Mouse (Mus musculus) heart, postnatal 4 days (tissue): Measurements from ENCODE around the gene 4930404N11Rik. TPM values are rescaled to one million over a fixed set of nuclear protein-coding genes. Genes with fewer than 3 reads are reported as not detected.

Source experiments
- DNase-seq: peaks from one replicate; pipeline ENCODE4 v3.0.0; 2021
- total RNA-seq, 2 experiments: library from RNA; stranded (reverse); gene quantifications; 2 replicates each; pipeline ENCODE4 v1.2.3; 2021

Gene 4930404N11Rik
- total RNA-seq, 2 experiments from 2014 or later, result 0.63 to 2.0 TPM

DNA sequence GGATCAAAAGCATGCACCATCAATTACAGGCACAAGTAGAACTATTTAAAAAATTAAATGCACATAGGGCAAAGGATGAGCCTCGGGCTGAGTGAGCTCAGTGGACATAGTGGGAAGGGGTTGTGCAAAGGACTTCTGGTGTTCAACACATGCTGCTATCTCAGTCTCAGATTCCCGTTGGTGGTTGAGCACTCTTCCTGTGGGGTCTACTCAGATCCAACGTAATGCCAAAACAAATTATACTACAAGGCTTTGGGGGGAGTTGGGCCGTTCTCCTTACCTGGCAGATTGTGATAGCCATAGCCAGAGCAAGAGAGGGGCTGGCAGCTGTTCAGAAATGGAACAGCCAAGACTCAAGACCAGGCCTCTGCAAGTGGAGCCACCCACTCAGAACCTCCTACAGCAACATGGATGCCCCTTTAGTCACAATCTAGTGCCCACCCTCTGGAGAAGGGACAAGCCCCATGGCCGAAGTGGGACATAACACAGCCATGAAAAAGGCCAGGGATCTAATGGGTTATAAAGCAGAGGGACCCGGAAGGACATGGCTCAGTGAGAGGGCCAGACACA, 14.3 kb upstream of the 4930404N11Rik start:
- no peak for DNase-seq

DNA sequence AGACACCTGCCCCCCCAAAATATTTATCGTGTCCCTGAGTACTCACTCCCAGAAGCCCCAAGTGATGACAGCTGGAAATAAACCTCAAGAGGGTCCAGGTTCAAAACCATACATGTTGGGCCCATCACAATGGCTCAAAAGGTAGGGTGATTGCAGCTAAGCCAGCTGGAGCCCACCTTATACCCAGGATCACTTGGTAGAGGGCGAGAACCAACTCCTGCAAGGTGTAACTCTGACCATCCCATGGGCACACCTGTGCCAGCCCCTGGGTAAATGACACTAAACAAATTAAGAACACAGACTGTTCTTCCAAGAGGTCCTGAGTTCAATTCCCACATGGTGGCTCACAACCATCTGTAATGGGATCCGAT, 13.6 kb upstream of the 4930404N11Rik start:
- no peak for DNase-seq

DNA sequence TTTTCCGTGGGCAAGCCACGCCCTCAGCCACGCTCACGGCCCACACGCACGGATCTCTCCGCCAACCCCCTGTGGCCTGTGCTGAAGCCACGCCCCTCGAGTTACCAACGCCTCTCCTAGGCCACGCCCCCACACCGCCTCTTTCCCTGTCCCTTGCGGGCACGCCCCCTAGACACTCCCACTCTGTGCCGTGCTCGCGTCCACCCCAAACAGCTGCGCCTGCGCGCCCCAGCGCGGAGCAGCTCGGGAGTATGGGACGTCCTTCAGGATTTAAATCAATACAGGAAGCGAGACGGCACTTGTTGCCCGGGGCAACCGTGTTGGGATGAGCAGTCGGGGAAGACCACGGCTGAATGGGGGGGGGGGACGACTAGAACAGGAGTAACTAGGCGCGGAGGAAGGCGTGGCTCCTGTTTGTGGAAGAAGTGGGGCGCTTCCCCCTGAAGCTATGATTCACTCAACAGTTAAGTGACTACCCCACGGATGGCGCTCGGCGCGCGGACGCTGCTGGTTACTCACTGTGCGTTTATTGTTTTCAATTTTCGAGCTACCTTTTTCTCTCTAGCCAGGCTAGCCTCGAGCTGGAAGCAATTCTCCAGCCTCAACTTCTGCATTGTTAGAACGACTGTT, 13.1 kb upstream of the 4930404N11Rik start:
- peak; percentile 100 for DNase-seq

DNA sequence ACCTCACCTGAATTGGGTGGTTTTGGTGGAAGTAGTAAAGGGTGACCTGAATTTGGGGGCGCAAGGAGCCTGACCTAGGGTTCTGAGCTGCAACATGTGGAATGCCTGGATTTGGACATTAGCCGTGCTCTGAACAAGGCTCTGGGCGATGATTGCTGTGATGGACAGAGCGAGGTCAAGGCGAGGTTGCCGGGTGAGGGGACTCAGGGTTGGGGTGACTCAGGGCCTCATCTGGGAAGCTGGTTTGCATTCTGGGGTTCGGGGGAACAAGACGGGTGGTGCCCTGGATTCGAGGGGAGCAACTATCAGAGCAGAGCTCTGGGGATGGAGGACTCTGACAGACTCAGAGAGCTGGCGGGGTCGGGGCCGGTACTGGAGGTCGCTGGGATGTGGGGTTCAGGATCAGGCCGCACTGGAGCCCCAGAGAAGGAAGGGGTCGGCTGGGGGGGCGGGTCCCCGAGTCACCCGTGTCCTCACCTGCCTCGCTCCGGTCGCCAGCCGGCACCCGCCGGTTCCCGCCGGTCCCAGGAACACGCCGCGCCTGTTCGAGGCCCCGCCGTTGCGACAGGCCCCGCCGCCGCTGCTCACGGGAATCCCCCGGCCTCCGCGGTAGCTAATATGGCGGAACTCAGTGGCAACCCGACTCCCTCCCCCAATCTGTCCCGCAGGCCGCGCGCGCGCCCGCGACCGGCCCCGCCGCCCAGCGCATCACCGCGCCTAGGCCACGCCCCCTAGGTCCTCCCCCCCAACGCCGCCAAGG, 12.4 kb upstream of the 4930404N11Rik start, which contains the start of gene Fzr1:
Gene Fzr1 (minus strand): TSS at position 724 of the 760 bp plus-strand sequence.
- DNase-seq, result no peak

DNA sequence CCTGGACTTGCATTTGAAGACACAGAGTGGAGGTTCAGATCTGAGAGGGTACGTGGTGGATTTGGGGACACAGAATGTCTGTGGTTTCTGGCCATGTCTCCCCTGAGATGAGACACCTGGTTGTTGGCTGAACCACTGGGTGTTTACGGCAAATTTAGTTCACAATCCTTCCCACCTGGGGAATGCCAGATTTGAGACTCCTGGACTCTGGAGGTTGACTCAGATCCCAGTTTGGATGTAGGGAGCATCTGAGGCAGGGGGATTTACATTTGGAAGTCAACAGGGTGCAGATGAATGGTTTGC, 11.7 kb upstream of the 4930404N11Rik start:
- no peak for DNase-seq

DNA sequence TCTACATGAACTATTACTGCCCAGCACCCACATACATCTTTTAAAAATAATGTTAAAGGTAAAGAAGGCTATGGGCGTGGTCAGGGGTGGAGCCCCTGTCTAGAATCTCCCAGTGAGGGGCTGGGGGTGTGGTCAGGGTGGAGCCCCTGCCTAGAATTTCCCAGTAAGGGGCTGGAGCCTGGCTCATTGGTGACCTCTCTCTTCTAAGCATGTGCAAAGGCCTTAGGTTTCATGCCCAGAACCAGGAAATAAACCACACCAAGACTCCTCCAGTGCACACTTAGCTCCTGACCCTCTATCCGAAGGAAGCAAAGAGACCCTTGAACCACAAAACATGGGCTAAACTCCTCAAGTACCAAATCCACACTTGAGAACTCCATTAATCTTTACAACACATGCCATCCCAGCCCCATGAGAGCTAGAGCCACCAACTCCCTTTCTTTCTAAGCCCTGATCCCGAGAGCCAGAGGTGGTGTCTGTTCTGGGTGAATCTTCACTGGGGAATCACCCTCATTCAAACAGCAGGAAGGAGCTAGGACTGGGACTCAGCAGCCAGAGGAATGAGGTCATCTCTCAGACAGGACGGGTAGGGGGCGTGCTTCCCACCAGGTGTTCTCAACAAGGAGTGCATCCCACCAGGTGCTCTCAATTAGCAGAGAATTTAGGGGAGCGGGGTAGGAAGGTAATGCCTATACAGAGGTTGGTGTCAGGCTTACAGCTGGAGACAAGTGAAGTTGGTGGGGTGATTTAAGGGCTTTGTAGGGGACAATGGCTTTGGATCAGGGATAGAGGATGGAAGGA, 11.1 kb upstream of the 4930404N11Rik start:
- no peak for DNase-seq

DNA sequence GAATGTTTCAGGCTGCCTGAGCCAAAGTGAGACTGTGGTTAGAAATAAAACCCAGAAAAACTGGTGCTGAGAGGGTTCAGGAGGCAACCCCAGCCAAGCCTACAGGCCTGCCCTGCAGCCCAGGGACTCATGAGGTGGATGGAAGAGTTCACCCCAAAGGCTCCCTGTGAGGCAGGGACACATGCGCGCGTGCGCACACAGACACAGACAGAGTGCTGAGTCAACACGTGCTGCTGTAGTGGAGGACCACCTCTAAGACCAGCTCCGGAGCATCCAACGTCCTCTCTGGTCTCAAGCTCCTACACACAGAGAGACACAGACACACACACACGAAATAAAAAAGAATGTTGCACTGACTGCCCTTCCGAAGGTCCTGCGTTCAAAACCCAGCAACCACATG, 9.7 kb upstream of the 4930404N11Rik start:
- no peak for DNase-seq

DNA sequence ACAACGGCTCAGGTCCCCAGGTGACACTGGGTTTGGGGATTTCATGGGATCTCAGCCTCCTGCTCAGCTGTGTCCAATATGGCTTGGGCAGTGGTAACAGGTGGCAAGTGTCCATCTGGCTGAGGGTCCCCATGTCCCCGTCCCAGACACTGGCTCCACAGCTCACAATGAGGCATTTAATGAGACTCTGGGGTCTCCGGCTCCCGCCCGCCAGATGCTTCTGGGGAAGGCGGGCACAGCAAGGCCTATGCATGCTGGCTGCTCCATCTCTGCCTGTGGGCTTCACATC, 1.5 kb upstream of the 4930404N11Rik start:
- no peak for DNase-seq

DNA sequence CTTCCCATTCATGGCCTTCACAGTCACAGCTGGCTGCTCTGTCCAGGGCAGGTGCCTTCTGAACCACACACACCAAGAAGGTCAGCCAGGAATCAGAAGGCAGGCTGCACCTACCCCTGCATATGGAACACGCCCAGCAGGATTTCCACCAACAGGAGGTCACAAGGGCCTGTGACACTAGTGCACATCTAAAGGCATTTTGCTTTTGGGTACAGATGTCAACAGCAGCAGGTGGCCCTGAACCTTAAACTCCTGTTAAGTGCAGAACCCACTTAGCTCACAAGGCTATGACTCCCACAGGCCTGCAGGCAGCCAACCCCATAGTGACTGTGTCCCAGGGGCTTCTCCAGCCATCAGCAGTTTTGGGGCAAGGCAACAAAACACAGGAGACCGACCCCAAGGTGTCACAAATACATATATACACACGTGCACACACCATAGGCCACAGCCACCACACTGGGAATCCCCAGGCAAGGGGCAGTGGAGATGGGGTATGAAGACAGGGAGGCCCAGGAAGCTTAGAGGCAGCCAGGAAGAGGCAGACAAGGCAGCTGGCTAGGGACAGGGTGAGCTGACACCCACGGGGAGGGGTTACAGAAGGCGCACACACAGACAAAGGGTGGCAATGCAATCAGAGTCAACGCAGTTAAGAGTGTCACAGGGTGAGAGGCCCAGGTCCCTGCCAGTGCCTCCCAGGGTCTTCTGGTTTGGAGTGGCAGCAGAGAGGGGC, 1.0 kb upstream of the 4930404N11Rik start:
- no peak for DNase-seq

DNA sequence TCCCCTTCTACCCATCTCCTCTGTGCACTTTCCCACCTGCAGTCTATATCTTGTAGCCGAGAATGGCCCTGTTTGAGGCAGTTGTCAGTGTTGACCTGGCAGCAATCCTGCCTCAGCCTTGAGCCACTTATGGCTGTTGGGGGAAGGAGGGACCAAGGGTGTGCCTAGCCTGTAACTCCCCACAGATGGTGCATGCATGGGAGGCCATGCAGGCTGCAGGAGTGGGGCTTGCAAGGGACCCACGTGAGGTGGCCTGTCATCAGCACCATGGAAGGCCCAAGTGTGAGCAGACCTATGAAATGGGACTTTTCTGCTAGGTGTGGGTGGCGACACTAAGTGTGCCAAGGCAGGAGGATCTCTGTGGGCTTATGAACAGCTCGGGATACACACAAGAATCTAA, 543 bp downstream of the 4930404N11Rik start:
- no peak for DNase-seq

DNA sequence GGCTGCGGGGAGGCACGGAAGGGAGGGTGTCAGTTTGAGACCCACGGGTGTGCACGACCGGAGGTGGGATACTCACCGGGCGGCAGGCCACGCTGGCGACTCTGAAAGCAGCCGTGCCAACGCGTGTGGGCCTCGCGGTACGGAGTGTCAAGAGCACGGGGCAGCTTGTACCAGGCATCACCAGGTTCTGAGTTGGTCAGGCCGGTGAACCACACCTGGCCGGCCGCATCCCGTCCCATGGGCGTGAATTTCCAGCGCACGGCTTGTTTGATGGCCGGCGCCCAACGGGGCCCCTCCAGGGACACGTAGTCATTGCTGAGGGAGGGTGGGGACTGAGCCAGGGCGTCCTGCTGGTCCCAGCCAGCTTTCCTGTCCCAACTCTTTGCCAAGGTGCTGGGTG, 950 bp downstream of the 4930404N11Rik start:
- peak; percentile 61 for DNase-seq

DNA sequence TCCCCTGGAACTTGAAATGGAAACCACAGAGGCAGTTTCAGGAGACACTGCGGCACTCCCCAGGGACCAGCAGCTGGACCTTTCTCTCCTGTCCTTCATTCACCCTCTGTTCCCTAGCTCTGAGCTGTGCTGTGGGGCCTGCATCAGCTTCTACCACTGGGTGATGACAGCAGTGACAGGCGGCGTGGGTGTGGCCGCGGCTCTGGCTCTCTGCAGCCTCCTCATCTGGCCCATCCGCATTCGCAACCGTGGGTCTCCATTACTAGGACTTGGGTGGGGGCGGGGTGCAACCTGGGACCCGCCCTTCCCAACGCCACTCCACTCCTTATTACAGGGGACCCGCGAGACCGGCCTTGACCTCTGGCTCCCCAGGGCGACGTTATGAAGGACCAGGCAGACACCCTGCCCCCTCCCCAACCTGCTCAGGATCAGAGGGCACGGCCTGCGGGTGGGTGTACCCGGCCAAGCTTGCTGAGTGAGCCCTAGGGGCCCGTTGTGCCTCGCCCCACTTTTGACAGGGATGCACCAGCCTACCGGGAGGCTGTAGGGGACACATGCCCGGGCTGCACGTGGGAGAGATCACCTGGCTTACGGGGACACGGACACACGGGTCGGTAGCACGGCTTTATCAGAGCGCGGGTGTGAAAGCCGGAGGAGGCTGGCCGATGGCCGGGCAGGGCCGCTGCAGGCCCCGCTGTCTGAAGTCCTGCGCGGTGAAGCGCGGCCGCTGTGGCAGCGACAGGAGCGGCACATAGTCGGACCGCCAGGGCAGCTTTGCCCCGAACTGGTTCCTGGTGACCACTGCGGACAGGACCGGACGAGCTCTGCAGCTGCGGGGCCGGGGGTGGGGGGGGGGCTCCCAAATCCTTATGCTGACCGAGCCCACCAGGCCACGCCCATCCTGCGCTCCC, 1.9 kb downstream of the 4930404N11Rik start:
- peak; percentile 74 for DNase-seq

DNA sequence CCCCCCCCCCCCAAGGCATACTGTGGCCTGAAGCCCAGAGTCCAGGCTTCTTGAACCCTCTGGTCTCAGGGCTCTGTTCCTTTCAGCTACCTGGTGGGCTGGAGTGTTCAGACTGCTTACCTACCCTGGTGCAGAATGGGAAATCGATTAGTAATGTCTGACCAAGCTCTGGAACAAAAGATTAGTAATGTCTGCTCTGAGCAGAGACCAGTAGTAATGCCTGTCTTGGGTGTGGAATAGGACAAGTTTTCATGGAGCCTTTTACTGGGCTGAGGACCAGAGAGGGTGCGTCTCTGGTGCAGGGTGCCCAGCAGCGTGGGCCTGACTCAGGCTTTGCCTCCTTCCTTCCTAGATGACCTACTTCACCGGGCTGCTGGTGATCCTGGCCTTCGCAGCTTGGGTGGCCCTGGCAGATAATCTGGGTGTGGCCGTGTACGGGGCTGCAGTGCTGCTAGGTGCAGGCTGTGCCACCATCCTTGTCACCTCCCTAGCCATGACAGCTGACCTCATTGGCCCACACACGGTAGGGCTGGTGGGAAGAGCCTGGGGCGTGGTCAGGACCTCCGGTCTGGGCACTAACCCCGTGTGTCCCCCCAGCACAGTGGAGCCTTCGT, 3.2 kb downstream of the 4930404N11Rik start:
- no peak for DNase-seq

DNA sequence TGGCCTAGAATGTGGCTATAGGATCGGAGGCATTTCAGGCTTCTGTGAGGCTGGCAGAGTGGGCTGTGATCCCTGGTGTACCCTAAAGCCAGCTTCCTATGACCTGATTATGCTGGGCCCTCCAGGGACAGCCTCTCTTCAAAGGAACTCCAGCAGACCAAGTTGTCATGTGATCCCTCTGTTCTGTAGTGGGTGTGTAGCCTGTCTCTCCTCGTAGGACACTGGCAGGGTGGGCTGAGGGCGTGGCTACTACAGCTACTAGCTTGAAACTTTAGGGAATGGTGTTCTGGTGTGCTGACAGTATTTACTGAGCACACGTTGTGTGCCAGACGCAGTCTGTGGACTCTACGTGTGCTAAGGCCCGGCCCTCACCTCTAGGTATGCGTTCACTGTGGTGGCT, 4.9 kb downstream of the 4930404N11Rik start:
- DNase-seq, result no peak

DNA sequence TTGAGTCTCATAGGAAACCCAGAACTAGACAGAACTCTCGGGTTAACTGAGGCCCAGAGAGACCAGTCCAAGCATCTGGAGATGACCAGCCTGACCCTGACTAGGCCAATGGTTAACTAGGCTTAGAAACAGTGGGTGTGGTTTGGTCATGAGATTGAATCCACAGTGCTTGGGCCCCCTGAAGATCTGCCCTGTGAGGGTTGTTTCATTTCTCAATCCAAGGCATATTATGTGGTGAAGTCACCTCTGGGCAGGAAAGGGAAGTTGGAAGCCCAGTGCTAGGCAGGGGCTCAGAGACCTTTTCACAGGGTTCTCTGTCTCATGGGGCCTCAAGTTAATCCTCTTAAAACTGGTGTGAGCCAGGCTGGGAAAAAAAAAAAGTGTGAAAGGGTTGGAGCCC, 6.8 kb downstream of the 4930404N11Rik start:
- DNase-seq, result no peak

DNA sequence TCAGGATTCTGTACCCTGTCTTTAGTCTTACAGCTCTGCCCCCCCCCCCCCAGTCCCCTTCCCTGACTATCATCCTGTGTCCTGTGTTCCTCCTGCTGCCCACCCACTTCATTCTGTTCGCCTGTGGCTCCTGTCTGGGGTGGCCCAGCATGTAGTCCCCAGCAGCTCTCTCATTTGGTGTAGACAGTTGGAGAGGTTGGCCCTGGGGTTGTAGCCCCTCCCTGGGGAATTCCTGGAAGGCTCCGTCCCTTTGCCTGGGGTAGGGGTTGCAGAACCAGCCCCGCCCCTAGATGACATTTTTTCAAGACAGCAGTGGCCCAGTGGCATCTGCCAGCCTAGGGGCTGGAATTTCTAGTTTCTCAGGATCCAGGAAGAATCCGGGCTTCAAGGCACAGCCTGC, 7.4 kb downstream of the 4930404N11Rik start:
- DNase-seq, result no peak

DNA sequence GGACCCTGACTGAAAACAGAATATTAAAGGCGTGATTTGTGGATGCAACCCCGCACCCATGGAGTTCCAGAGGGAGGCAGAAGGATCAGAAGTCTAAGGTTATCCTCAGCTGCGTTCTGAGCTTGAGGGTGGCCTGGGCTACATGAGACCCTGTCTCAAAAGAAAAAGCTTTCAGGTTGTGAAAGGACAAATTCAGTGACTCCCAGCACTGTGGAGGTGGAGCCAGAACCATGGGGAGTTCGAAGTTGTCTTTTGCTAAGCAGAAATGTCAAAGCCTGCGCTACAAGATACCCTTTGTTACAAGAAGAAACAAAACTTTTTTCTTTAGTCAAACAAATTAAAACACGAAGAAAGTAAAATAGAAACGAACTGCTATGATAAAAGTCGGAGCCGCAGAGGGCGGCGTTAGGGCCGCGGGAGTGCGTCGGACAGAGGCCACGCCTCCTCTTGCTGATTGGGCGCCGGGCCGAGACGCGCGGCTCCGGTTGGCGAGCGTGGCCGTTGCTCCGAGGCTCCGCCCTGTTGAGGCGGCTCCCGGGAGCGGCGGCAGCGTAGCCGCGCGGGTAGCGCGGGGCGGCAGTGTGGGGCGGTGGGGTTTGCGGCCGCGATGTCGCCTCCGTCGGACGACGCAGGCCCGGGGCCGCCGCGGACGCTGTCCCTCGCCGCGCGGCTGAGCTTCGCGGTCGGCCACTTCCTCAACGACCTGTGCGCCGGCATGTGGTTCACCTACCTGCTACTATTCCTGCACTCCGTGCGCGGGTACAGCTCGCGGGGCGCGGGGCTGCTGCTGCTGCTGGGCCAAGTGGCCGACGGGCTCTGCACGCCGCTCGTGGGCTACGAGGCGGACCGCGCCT, 8.4 kb downstream of the 4930404N11Rik start, which contains the start of gene Mfsd12:
Gene Mfsd12 (plus strand): TSS at position 501 of the 854 bp plus-strand sequence.
- DNase-seq, result peak; percentile 94

DNA sequence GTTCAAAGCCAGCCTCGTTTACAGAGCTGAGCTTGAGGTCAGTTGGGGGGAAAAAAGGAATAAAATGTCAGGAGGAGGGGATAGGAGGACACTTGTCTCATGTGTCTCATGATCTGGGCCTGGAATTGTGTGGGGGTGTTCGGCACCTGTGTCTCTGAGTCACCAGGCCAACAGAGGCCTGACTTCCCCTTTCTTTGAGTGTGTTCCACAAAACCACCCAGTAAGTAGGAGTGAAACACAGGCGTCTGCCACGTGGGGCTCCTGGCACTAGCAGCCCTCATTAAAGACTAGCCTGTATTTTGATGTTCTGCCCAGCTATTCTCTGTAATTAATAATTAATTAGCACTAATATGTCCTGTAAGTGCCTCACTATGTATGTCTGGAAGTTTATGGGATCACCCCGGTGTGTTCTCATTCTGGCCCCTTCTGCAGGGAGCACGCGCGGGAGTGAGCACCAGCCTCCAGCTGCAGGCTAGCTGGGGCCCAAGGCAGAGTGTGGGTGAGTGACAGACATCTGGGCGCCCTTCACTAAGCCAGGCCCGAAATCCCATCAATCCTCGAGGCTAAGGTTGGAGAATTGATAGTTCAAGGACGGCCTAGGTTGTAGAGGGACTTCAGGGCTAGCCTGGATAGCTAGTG, 9.1 kb downstream of the 4930404N11Rik start:
- DNase-seq, result no peak

DNA sequence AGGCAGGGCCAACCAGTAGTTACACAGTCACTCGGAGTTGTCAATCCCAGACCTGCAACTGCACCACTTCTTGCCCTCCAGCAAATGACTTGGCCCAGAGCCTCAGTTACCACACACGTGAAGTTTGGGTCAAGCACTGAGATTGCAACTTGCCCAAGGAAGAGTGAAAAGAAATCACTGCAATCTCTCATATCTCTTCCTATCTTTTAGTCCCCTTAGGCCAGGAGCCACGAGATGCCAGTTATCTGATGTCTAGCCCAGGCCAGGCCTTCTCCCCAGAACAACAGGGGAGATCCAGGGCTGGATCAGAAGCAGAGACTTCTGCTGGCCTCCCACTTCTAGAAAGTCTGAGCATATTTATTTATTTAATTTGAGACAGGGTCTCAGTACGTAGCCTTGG, 10.1 kb downstream of the 4930404N11Rik start:
- no peak for DNase-seq
